Mouse (Mus musculus) embryonic fibroblast, embryonic 13.5 days (primary cell): ENCODE measurements around the gene Fbxl20. TPM values are rescaled to one million over a fixed set of nuclear protein-coding genes. Genes with fewer than 3 reads are reported as not detected.

Experiments
- H3K27ac ChIP-seq: 2 replicates; pipeline ENCODE4 v1.5.1; 2012; ENCODE audit warnings: low read length, control low read depth, inconsistent platforms; ENCODE audit not compliant: insufficient read depth
- H3K4me1 ChIP-seq: 2 replicates; pipeline ENCODE4 v1.6.1; 2011; ENCODE audit warnings: low read length; ENCODE audit not compliant: control insufficient read depth, insufficient read depth
- H3K4me3 ChIP-seq: 2 replicates; pipeline ENCODE4 v1.5.1; 2011; ENCODE audit warnings: mild to moderate bottlenecking, control low read depth, low read length; ENCODE audit not compliant: insufficient read depth
- CTCF ChIP-seq: IDR thresholded peaks from 2 replicates; pipeline ENCODE4 v1.5.1; 2011; ENCODE audit warnings: mild to moderate bottlenecking, control low read depth, low read length, moderate library complexity, borderline replicate concordance; ENCODE audit not compliant: insufficient read depth
- POLR2A ChIP-seq: IDR thresholded peaks from 2 replicates; pipeline ENCODE4 v1.6.1; 2011; ENCODE audit warnings: low read depth, mild to moderate bottlenecking, control low read depth, low read length, moderate library complexity
- polyA plus RNA-seq: library from polyadenylated mRNA; stranded (reverse); fragments of >200 nt; gene quantifications from 2 replicates; pipeline ENCODE4 v1.2.4, GENCODE M21; 2011; ENCODE audit warnings: low read depth; ENCODE audit not compliant: missing spikeins, insufficient read length

The Fbxl20 gene
- polyA plus RNA-seq, 1 experiment = 30.3 TPM

- no peak overlapping the region for H3K4me3 ChIP-seq
- no peaks in the 10 kb centered on the region for H3K4me1 ChIP-seq
- H3K27ac ChIP-seq = no peak overlapping the region
- no peak for TF ChIP-seq POLR2A
- TF ChIP-seq CTCF = no peak
Measured at GRCm38 (mm10) chr11:98090583-98090982, 59.6 kb downstream of the Fbxl20 start.

- H3K4me1 ChIP-seq = no peaks in the 10 kb centered on the region
- TF ChIP-seq POLR2A = no peak
- no peak for TF ChIP-seq CTCF
- H3K27ac ChIP-seq = no peak overlapping the region
- H3K4me3 ChIP-seq = no peak overlapping the region
Measured at GRCm38 (mm10) chr11:98088224-98088623, 62.0 kb downstream of the Fbxl20 start.

GRCm38 (mm10) chr11:98086574-98086973 lies 63.6 kb downstream of the Fbxl20 start:
- Histone ChIP-seq H3K4me1 (no peaks in the 10 kb centered on the region), H3K4me3 (no peak overlapping the region), H3K27ac (no peak overlapping the region)
- TF ChIP-seq POLR2A = no peak
- no peak for TF ChIP-seq CTCF

- no peak for TF ChIP-seq POLR2A
- no peak overlapping the region for H3K27ac ChIP-seq
Measured at GRCm38 (mm10) chr11:98086141-98086540, 64.1 kb downstream of the Fbxl20 start.

GRCm38 (mm10) chr11:98082745-98083144 lies 67.5 kb downstream of the Fbxl20 start:
- Histone ChIP-seq H3K27ac (no peak overlapping the region), H3K4me1 (no peaks in the 10 kb centered on the region), H3K4me3 (no peak overlapping the region)
- no peak for TF ChIP-seq POLR2A
- no peak for TF ChIP-seq CTCF

More at GRCm38 (mm10) chr11:98086141-98086540, 64.1 kb downstream of the Fbxl20 start:
- H3K4me1 ChIP-seq = no peaks in the 10 kb centered on the region
- H3K4me3 ChIP-seq = no peak overlapping the region

GRCm38 (mm10) chr11:98080450-98080849 lies 69.8 kb downstream of the Fbxl20 start:
- no peaks in the 10 kb centered on the region for H3K4me1 ChIP-seq
- H3K4me3 ChIP-seq = no peak overlapping the region
- TF ChIP-seq POLR2A = no peak
- no peak for TF ChIP-seq CTCF
- no peak overlapping the region for H3K27ac ChIP-seq

- no peak overlapping the region for H3K27ac ChIP-seq
- H3K4me1 ChIP-seq = no peaks in the 10 kb centered on the region
- no peak overlapping the region for H3K4me3 ChIP-seq
- TF ChIP-seq POLR2A (no peak), CTCF (no peak)
Measured at GRCm38 (mm10) chr11:98077086-98077485, 73.1 kb downstream of the Fbxl20 start.

- Histone ChIP-seq H3K4me1 (no peaks in the 10 kb centered on the region), H3K27ac (no peak overlapping the region), H3K4me3 (no peak overlapping the region)
- no peak for TF ChIP-seq POLR2A
- peak; percentile 47; the same call in 1 of the 2 replicates for TF ChIP-seq CTCF
Measured at GRCm38 (mm10) chr11:98075195-98075808, 74.9 kb downstream of the Fbxl20 start.

- no peak overlapping the region for H3K4me3 ChIP-seq
- no peaks in the 10 kb centered on the region for H3K4me1 ChIP-seq
- no peak overlapping the region for H3K27ac ChIP-seq
- no peak for TF ChIP-seq POLR2A
- TF ChIP-seq CTCF = no peak
Measured at GRCm38 (mm10) chr11:98073442-98073841, 76.8 kb downstream of the Fbxl20 start.

- Histone ChIP-seq H3K27ac (no peak overlapping the region), H3K4me1 (no peaks in the 10 kb centered on the region; the same call in 1 of the 2 replicates), H3K4me3 (no peak overlapping the region)
- no peak for TF ChIP-seq CTCF
- TF ChIP-seq POLR2A = no peak
Measured at GRCm38 (mm10) chr11:98067255-98067654, 82.9 kb downstream of the Fbxl20 start.
